Mouse (Mus musculus): ENCODE results near the gene Vrk3.
A peak's percentile ranks its signal among the peaks of the same experiment; 100 is the strongest.

DNA sequence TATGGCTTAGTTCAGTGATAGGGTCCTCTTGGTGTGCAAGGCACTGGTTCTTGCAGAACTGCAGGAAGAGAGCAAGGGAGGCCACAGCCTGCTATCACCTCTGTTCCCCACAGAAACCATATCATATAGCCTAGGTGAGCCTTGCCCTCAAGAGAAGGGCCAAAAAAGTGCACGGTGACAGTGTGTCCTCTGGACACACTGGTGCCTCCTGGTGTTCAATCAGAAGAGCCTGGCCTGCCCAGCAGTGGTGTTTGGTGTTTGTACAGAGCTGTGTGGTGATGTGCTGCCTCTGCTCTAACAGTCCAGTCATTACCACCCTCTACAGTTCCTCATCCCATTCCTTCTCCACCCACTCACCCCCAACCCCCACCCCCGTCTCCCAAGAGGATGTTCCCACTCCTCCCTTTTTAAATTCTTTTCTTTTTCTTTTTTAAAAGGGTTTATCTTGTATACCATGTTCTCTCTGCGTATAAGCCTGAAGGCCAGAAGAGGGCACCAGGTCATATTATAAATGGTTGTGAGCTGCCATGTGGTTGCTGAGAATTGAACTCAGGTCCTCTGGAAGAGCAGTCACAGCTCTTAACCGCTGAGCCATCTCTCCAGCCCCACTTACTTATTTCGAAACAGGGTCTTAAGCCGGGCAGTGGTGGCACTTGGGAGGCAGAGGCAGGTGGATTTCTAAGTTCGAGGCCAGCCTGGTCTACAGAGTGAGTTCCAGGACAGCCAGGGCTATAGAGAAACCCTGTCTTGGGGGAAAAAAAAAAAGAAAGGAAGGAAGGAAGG, 73.6 kb downstream of the Vrk3 start:
- TF ChIP-seq CTCF (IDR thresholded peaks at IDR 0.05; ENCODE audit: low read depth, low read length) (peak; percentile 53), POLR2A (IDR thresholded peaks at IDR 0.05; ENCODE audit: extremely low read depth, insufficient read depth, low read length) (no peak)

Data from liver, adult 2 months (tissue).